Mouse (Mus musculus) layer of hippocampus, postnatal 10 days (tissue): Measurements from ENCODE around the gene Lrig3. TPM values are rescaled to one million over a fixed set of nuclear protein-coding genes. Genes with fewer than 3 reads are reported as not detected.

ENCODE experiments used
- DNase-seq, 2 experiments: peaks; one replicate each; pipeline ENCODE4 v3.0.0; 2021; ENCODE audit warnings: low spot score in 2 of 2
- total RNA-seq, 2 experiments: library from RNA; stranded (reverse); gene quantifications; 2 replicates each; pipeline ENCODE4 v1.2.3; 2021

Gene Lrig3
- total RNA-seq, 2 experiments from 2014 or later, result 3.0 to 4.0 TPM

DNA sequence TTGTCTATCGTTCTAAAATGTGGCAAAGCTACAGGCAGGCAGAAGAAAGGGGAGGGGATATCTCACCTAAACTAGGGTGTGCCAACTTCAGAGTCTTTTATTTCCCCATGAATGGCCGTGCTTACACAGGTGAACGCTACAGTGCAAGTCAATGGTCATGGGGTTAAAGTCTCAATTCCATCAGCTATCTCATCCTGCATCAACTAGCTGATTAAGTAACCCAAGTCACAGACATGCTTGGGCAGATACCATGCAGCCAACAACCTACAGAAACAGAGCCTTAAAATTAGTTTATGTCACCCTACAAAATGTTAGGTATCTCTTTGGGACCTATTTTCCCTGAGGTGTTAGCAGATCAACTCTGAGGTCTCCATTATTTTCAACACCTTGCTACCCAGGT, 1.3 kb upstream of the Lrig3 start:
- no peak for DNase-seq

DNA sequence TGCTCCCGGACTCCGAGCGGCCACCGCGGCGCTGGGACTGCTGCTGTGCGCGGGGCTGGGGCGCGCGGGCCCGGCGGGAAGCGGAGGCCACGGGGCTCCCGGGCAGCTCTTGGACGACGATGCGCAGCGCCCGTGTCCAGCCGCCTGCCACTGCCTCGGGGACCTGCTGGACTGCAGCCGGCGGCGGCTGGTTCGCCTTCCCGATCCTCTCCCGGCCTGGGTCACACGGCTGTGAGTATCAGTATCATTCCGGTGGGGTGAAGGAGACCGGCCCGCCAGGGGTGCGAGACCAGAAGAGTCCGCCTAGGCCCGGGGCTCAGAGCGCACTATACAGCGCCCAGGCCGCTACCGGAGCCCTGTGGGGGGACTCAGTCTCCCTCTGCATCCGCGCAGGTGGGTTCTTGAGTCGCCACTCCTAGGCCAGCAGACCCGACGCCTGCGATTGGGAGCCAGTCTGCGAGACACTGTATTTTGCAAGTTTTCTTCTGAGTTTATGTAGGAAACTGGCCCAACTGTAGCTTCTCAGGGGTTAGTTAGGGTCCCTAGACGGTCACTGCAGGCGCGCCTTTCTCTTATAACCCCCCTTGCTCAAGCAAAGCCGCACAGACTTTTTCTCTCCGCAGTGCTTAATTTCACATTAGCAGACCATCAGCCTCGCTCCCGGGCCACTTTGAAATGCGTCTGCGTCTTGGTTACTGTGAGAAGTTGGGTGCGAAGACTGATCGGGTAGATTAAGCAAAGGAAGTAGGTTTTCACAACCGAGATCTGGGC, 698 bp downstream of the Lrig3 start:
- DNase-seq, result peak in 1 of 2 experiments; percentile 27

DNA sequence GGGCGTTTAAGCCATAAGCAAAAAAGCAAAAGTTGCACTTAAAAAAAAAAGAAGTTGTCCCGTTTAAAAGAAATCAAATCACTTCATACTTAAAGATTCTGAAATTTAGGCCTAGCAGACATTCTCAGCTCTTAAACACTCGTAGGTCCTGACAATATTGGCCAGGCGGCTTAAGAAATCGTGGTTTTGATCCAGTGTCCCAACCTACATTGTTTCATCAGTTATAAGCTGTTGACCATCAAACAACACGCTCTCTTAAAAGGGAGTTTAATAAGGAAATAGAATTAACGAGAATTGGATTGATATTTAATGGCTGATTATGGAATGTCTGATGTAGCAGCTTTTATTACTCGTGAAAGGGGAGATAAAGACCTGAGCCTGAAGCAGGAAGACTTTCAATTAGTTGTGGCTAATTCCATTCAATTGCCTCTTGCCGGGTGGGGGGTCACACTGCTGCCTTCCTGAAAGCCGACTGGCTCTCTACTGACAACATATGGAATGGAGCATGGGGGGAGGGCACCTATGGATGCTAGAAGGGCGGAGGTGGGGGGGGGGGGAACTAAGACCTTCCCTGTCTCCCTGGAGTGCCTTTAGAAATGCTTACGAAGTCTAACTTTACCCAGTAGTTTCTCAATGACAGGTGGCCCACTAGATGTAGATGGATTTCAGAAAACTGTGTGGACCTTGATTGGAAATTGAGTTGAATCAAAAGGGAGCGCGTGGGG, 1.6 kb downstream of the Lrig3 start:
- DNase-seq, result no peak

DNA sequence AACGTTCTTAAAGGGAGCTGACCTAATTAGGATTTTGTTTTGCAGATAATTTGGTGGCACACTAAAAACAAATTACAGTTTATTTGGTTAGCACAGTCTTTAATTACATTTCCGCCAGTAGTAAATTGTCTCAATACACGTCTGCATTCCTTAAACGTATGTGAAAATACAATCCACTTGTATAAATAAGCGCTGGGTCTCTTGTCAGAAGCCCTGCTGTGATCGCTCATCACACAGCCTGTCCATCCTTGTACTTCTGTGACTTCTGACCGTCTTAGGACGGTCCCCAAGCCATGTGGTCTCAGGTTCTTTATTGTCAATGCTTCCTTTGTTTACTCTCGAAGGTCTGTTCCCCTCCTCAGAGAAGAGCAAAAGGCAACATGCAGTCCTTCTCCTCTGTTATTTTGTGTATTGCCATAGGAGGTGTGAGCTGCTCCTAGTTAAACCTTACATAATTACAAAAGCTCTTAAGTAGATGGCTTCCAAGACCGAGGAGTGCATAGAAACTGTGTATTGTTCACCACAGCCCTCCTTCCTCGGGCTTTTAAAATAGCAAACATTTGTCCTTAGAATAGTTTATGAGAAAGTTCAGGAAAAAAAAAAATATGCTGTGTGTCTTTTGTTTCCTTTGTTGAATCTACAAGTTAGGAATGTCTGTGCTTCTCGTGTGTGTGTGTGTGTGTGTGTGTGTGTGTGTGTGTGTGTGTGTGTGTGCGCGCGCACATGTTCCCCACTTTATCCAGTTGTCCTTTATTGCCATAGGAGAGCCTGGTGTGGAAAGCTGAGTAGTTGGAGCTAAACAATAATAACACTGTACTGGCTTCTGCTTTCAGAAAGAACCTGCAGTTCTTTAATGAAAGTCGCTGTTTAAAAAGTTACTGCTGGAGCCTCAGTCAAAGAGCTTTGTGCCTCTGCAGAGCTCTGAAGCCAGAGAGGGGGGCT, 2.5 kb downstream of the Lrig3 start:
- no peak for DNase-seq

DNA sequence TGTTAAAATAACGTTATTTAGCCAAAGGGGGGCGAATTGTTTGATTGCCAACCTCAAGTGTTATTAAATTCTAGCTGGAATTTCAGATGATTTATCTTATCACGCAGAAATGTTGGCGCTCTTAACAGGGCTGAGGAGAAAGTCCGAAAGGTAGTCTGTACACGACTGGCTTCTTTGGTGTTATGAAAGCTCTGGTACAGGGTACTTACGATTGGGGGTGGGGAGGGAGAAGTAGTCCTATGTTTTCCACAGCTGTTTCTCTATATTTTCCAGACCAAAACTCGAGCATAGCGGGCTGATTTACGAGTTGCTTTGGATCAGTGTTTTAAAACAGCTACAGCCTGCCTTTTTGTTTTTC, 3.1 kb downstream of the Lrig3 start:
- no peak for DNase-seq

DNA sequence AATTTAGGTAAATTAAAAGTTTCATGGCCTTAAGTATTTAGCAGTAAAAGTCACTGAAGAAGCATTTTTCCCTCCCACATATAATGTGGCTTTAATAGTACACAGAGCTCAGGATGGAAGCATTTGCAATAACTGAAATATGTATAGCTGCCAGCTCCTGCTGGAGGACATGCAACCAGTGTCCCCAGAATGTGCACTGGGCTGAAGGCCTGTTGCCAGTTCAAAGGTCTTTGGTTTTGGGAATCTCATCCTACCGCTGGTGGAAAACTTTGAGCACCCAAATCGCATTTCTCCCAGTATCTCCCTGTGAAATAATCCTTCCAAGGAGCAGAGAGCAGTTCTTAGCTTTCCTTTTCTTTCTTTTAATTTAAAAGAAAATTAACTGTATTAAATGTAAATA, 4.1 kb downstream of the Lrig3 start:
- DNase-seq, result no peak

DNA sequence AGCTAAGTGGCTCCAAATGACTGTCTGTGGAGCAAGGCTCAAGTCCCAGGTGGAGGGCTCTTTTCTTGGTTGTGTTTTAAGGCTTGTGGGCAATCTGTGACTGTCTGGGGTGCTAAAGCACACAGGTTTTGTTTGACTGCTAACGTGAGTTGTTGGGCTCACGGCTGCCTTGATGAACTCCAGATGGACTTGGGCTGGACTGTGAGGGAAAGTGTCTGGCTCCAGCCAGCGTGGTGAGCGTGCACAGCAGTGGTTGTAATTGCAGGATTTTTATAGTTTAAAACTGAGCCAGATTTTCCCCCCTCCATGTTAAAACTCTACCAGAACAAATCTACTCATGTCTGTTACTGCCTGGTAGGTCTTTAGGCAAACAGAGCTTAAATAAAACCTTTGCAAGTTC, 4.5 kb downstream of the Lrig3 start:
- DNase-seq, result no peak

DNA sequence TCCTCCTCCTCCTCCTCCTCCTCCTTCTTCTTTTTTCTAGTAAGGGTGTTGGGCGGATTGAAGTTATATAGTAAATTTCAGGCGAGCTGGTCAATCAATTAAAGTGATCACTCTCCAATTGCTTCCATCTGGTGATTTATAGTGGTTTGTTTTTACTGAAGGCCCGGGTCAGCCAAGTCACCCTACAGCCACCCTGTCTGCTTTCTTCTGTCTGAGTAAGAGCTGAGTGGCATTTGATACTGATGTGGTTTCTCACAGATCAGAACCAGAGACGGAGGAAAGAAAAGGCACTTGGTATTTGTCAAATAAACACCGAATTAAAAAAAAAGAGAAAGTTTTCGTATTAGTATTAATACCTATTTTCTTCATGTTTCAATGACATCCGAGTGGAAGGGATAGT, 7.8 kb downstream of the Lrig3 start:
- DNase-seq, result no peak

DNA sequence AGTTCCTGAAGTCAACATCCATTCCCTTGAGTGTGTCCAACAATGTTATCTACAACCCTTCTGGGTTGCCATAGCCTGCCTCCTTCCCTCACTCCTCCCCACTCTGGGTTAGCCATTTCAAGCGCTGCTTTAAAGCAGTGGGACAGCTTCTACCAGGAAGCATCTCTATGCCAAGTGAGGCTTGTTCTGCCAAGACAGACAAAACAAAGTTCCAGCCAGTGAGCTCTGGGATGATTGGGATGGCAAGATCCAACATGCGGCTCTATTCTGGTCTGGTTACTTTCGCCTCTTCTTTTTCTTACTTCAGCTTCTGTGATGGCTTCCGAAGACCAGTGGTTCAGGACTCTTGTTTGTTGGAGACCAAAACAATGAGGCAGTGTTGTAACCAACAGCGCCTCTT, 16.0 kb downstream of the Lrig3 start:
- DNase-seq, result no peak

DNA sequence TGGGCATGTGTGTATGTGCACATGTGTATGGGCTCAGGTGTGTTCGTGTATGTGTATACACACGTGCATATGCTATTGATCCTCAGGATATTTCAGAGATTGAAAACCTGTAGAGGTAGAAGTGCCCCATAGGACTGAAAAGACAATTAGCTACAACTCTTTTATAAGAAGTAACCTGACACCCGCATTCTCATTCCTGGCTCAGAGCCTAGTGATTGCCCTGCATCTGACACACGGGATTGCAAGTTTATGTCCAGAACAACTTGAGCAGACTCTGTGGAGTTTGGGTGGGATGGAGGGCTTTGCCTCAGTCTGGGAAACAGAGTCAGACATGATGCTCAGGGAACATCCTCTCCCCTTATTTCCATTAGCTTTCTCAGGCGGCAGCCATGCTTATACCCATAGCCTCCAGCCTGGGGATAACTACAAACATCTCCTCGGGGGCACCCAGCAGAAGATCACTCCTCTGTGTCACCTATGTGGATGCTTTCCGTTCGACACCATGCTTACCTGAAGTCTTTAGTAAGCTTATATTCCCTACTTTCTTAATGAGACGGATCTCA, 18.6 kb downstream of the Lrig3 start:
- DNase-seq, result no peak

DNA sequence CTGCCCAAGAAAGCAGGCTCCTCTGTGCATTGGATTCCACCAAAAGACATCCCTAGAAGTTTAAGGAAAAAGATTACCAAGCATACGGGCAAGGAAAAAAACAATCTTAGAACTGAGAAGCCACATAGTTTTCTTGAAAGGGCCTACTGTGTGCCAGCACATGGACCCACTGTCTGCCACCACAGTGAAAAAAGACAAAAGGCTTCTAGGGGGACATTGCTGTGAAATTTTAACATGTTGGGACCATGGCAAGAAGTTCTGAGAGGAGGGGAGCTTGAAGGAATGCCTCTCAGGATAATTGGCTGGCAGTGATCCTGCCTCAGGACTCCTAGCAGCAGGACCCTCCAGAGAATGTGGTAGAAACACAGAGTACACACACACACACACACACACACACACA, 19.8 kb downstream of the Lrig3 start:
- no peak for DNase-seq

DNA sequence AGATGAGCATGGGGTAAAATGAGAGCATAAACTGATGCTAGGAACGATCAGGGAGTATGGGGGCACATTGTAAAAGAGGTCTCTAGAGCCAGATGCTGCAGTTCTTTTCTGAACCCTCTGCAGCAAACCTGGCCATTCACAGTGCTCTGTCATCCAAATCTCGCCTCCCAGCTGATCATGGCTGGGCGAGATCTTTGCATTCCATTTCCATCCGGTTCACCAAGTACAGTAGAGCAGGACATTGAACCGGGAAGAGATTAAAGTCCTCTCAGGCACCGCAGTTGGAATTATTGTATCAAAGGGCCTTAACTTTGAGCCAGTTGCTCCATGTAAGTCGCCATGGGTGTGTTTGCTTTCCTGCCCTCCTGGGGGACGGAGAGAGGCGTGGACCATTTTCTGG, 20.5 kb downstream of the Lrig3 start:
- DNase-seq, result no peak

DNA sequence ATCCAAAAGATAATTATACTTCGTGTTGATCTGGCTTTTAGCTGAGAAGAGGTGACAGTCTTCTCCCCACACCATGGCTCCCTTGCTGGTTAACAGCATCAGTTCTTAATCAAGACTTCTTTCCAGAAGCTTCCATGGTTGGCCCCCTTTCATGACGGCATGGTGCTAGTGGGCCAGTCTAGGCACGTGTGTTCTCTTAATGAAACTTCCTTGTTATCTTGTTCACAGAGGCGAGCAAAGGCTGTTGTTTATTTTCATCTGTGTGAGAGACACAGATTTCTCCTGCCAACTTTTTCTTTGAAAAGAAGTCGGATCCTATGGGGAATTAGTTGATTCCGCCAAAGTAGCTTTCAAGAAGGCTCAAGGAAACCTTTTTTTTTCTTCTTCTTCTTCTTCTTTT, 21.3 kb downstream of the Lrig3 start:
- no peak for DNase-seq

DNA sequence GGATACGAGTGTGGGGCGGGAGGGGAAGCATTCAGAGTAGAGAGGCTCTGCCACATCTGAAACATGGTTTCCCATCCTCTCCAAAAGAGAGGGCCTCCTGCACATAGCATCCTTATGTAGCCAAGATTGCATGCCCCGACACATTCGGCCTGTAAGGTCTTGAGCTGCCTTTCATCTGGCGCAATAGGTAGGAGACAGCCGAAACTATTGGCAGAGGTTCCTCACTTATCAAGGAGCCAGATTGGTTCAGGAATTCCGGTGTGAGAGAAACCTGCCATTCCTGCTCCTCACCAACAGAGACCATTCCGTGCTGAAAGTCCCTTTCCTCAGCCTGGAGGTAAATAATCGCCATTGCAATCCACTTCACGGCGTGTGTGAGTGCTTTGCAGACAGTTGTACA, 22.1 kb downstream of the Lrig3 start:
- DNase-seq, result no peak

DNA sequence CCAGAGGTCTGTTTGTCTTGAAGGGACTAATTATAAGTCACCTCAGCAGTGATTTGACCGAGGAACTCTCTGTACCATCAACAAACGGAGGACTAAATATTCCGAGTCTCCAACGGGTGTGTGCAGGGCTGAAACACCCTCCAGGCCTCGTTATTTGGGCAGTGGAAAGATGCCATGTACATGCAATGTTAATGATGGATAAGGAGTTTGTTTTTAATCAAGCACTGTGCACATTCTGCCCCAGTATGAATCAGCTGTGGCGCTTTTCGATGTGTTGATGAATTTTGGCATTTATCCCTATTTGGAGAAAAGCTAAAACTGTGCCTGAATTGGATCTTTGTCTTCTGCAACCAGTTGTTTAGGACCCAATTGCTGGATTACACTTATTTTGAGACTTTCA, 23.9 kb downstream of the Lrig3 start:
- no peak for DNase-seq

DNA sequence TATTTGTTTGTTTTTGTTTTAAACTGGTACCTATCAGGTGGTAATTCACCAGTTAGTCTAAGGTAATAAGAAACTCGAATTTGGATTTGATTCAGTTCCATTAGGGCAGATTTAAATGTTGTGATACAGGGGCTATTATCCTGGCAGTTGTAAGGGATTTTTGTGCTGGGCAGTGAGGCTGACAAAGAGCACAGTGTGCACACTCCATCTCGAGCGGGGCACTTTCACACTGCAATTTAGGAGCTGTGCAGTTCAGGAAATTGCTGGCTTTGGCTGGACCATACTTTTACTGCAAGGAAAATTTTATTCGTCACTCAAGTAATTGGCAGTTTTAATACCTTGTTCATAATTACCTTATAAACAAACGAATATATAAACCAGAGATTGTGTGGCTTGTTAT, 24.4 kb downstream of the Lrig3 start:
- no peak for DNase-seq

DNA sequence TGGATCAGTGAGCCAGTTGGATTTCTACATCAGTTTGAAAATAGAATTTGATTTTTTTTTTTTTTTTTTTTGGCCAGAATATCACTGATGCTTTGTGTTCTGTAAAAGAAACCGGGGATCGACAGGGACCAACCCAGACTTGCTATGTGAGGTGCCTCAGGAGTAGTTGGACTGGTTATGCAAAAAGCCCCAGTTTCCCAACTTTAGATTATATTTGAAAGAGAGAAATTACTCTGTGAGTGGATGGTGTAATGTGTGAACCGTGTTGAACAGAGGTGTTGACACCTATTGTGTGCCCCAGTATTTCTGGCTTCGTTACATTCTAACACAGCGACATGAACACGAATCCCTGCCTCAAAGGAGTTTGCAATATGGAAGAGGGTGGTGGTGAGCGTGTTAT, 25.9 kb downstream of the Lrig3 start:
- no peak for DNase-seq

DNA sequence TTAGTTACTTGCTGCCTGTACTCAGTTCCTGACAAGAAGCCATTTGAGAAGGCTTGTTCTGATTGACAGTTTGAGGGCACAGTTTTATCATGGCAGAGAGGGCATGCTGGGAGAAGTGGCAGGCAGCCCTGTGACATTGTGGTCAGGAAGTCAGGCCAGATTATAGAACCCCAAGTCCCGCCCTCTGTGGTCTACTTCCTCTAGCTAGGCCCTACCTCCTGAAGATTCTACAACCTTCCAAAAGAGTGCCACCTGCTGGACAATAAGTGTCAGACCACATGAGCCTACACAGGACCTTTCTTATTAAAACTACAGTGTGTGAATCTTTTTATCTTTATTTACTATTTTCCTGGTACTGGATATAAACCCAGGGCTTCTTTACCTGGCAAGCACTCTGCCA, 28.9 kb downstream of the Lrig3 start:
- DNase-seq, result no peak

DNA sequence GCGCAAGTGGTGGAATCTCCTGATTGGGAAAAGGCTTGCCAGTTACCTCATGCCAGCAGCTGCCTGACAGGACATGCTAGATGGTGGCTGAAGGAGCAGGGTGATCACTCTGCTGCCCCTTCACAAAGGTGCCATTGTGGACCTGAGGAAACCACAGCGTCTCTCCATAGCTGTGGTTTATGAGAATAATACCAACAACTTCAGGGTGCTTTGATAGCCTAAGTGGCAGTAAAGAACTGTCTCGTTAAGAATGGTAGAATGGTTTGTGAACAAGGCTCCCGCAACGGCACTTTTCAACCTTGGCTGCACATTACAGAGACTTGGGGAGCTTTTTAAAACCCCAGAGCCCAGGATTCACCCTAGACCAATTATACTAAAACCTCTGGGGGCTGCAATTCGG, 29.7 kb downstream of the Lrig3 start:
- DNase-seq, result no peak

DNA sequence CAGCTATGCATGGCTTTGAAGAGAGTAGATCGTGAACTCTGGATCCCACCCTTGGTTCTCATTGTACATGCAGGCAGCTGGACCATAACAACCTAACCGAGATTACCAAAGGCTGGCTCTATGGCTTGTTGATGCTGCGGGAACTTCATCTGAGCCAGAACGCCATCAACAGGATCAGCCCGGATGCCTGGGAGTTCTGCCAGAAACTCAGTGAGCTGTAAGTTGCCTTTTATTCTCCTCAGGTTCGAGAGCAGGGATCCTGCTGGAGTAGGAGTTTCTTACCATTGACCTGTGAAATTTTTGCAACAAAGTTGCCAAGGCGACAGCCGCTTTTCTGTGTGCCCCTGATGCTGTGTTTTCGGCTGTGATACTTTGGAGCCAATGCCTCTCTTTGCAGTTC, 31.0 kb downstream of the Lrig3 start:
- peak; percentile 33 to 47 for DNase-seq

DNA sequence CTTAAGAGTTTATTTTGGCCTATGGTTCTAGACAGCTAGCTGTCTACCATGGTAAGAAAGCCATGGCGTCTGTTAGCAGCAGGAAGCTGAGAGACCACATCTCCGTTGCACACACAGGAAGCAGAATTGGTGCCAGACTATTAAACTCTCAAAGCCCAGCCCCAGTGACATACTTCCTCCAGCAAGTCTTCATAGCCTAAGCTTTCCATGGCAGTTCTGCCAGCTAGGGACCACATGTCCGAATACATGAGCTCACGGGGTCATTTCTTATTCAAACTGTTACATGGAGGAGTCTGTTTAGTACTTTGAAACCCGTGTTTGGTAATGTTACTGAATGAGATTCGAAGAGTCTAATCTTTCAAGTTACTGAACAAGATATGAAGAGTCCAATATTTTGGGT, 33.6 kb downstream of the Lrig3 start:
- DNase-seq, result no peak
